ENCODE assay signal across 8 mouse cellular contexts in the genomic region with DNA sequence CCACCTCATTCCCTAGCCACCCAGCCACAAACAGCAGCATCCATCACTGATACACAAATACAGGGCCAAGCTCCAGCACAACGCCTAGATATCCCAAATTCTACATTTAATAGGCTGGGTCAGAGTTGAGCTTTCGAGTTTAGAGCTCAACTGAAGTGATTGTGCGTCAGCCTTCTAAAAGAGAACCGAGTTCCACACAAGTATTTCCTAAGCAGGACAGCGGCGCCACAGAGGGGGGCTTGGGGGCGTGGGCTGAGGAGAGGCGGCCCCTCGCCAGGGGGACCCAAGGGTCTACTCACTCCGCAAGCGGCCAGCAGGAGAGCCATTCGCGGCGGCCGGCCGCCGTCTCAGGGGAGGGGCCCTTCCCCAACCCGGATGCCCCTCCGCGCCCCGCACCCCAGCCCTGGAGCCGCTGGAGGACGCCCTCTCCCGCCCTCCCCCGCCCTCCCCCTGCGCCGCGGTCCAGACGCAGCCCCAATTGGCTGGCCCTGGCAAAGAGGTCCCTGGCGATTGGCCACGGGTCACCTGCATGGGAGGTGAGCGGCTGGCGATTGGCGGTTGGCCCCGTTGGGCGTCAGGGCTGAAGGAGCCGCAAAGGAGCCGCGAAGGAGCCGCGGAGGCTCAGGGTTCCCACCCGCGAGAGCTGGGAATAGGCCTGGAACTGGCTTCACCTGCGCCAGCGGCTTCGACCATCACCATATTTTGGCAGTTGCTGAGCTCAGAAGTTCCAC.
DNase-seq lines count a peak whose midpoint lies in the region; ATAC-seq and TF ChIP-seq lines count a peak whose summit lies in the region.

No protein-coding gene starts in this region.

- TF ChIP-seq CTCF in lung, postnatal 0 days (IDR thresholded peaks at IDR 0.05): 0 out of 2 replicates have a peak, but pooled peaks have one; percentile 16

- peak; percentile 71; the same call in 1 of the 2 replicates for ATAC-seq in frontal cortex, adult (ENCODE audit: low TSS enrichment)
- ATAC-seq in lung, postnatal 0 days: peak; percentile 94

- H3K36me3 ChIP-seq in hindbrain, embryonic 10.5 days: no peaks in the 10 kb centered on the region
- no peaks in the 10 kb centered on the region for H3K36me3 ChIP-seq in lung, postnatal 0 days (ENCODE audit: insufficient read depth, low read length)

- H3K9me3 ChIP-seq in hindbrain, embryonic 10.5 days: no peaks in the 10 kb centered on the region
- no peaks in the 10 kb centered on the region for H3K9me3 ChIP-seq in lung, postnatal 0 days (ENCODE audit: low read length)

- H3K4me3 ChIP-seq in hindbrain, embryonic 10.5 days: peak overlapping the region; percentile 62
- H3K4me3 ChIP-seq in lung, postnatal 0 days (ENCODE audit: low read depth, low read length): peak overlapping the region; percentile 64

- peak overlapping the region; percentile 72 for H3K9ac ChIP-seq in lung, postnatal 0 days (replicated peaks; ENCODE audit: low read depth)

- H3K27me3 ChIP-seq in hindbrain, embryonic 10.5 days (ENCODE audit: insufficient read depth, poor library complexity, severe bottlenecking): no peaks in the 10 kb centered on the region
- no peaks in the 10 kb centered on the region for H3K27me3 ChIP-seq in lung, postnatal 0 days (replicated peaks; ENCODE audit: insufficient read depth, low read length)

- H3K27ac ChIP-seq in hindbrain, embryonic 10.5 days: peak overlapping the region; percentile 89
- H3K27ac ChIP-seq in lung, postnatal 0 days (ENCODE audit: low read length): peak overlapping the region; percentile 94

- peaks cover 25% of the 10 kb centered on the region for H3K4me1 ChIP-seq in hindbrain, embryonic 10.5 days (replicated peaks)
- peaks cover 29% of the 10 kb centered on the region for H3K4me1 ChIP-seq in lung, postnatal 0 days (ENCODE audit: insufficient read depth, low read depth, low read length)

- WGBS in hindbrain, embryonic 10.5 days: under 1% methylated on average over 46 of the region's 46 CpGs
- 0% methylated on average over 35 of the region's 46 CpGs for WGBS in lung, postnatal 0 days

- DNase-seq in MN1 (ENCODE audit: low spot score): peak; percentile 91
- DNase-seq in cerebellum, adult 9-10 months: peak; percentile 94
- DNase-seq in hindbrain, embryonic 10.5 days (ENCODE audit: low spot score): peak; percentile 94
- DNase-seq in layer of hippocampus, adult 9-11 months: peak; percentile 83
- peak; percentile 95 for DNase-seq in lung, postnatal 0 days (ENCODE audit: low spot score)
- peak; percentile 83 for DNase-seq in ovary, postnatal 14 days (ENCODE audit: low spot score)
- DNase-seq in thymus, postnatal 14 days: peak; percentile 93

- H3K4me2 ChIP-seq in lung, postnatal 0 days (replicated peaks; ENCODE audit: low read depth, low read length): peak overlapping the region; percentile 63

- TF ChIP-seq EP300 in lung, postnatal 0 days (IDR thresholded peaks at IDR 0.05): no peak

Comparison
In these comparisons a context has a peak if more than half of its experiments do, and no peak if none do; other contexts are left out.
1. Peak in every context shown above with its lines: DNase-seq, ATAC-seq, H3K4me3 ChIP-seq and H3K27ac ChIP-seq.